Mouse (Mus musculus) kidney, adult 2 months (tissue): ENCODE measurements around the gene Ccdc78. TPM values are rescaled to one million over a fixed set of nuclear protein-coding genes. Genes with fewer than 3 reads are reported as not detected.

ENCODE experiments used
- DNase-seq: peaks from one replicate; pipeline ENCODE4 v3.0.0; 2021
- H3K27ac ChIP-seq: fragments of 200-500 bp; 2 replicates; pipeline ENCODE4 v1.5.1; 2012; ENCODE audit warnings: low read depth, low read length, control low read depth, inconsistent platforms; ENCODE audit not compliant: insufficient read depth
- H3K27me3 ChIP-seq: fragments of 200-500 bp; replicated peaks from 2 replicates; pipeline ENCODE4 v1.6.1; 2012; ENCODE audit warnings: mild to moderate bottlenecking, moderate library complexity, low read length, inconsistent platforms; ENCODE audit not compliant: control insufficient read depth, insufficient read depth
- H3K36me3 ChIP-seq: fragments of 200-500 bp; 2 replicates; pipeline ENCODE4 v1.6.1; 2012; ENCODE audit warnings: mild to moderate bottlenecking, moderate library complexity, low read length, inconsistent platforms; ENCODE audit not compliant: control insufficient read depth, insufficient read depth
- H3K4me1 ChIP-seq: fragments of 200-500 bp; 2 replicates; pipeline ENCODE4 v1.6.1; 2011; ENCODE audit warnings: low read length; ENCODE audit not compliant: control insufficient read depth, insufficient read depth
- H3K4me3 ChIP-seq: fragments of 200-500 bp; 2 replicates; pipeline ENCODE4 v1.5.1; 2011; ENCODE audit warnings: mild to moderate bottlenecking, low read depth, low read length, control low read depth; ENCODE audit not compliant: insufficient read depth
- CTCF ChIP-seq: fragments of 200-500 bp; conservative IDR thresholded peaks from 2 replicates; pipeline ENCODE4 v1.5.1; 2011; ENCODE audit warnings: low read depth, mild to moderate bottlenecking, control low read depth, low read length, moderate library complexity, mixed read lengths; ENCODE audit not compliant: insufficient read depth, insufficient read length
- POLR2A ChIP-seq: fragments of 200-500 bp; IDR thresholded peaks from one replicate; pipeline ENCODE4 v1.6.1; 2011; ENCODE audit warnings: low read depth, low read length, control low read depth
- WGBS: fragments of 180-500 bp; shearing (Covaris S2); methylation state at CpG from one replicate; pipeline ENCODE4 v1.1.7; 2018; 5-methylcytosine and 5-hydroxymethylcytosine counted together
- polyA plus RNA-seq: library from polyadenylated mRNA; depleted of rRNA; stranded (reverse); fragments of >200 nt; gene quantifications from 2 replicates; pipeline ENCODE4 v1.2.3, GENCODE M21; 2012

Ccdc78 gene
- polyA plus RNA-seq, 1 experiment: 0.06 TPM

DNA sequence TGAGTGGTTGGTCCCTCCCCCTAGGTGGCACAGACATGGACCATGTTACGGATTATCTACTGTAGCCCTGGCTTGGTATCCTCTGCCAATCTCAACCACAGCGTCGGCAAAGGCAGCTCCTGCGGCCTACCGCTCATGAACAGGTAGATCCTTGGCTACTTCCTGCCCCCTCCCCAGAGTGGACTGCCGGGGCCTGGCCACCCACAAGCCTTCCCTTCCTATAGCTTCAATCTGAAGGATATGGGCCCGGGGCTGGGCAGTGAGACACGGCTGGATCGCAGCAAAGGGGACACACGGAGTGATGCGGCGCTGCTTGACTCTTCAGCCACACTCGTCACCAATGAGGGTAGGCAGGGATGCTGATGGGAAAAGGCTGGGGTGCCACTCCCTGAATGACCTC, 40.6 kb downstream of the Ccdc78 start:
- 92% methylated on average over 13 of the region's 13 CpGs for WGBS
- Histone ChIP-seq H3K27me3 (no peaks in the 10 kb centered on the region), H3K36me3 (no peaks in the 10 kb centered on the region), H3K4me1 (peaks cover 20% of the 10 kb centered on the region), H3K4me3 (no peak overlapping the region), H3K27ac (no peak overlapping the region)
- no peak for TF ChIP-seq POLR2A
- TF ChIP-seq CTCF: no peak
- DNase-seq: no peak

DNA sequence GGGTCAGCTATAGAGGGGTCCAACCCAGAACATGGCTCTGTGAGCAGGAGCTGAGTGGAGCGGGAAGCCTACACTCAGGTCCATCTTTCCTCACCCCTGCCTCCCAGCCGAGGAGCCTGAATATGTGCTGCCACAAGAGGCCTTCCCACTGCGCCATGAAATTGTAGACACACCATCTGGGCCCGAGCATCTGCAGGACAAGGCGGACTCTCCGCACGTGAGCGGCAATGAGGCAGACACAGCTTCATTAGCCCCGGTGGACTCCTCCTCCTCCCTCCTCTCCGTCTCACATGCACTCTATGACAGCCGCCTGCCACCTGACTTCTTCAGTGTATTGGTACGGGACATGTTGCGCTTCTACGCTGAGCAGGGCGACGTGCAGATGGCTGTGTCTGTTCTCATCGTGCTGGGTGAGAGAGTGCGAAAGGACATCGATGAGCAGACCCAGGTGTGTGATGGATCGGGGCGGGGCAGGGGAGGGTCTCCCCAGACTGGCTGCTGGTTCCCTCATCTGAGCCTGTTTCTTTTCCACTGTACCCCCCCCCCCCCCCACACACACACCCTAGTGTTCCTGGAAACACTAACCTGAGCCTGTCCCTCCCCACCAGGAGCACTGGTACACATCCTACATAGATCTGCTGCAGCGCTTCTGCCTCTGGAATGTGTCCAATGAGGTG, 41.3 kb downstream of the Ccdc78 start:
- H3K4me1 ChIP-seq: peaks cover 20% of the 10 kb centered on the region
- TF ChIP-seq CTCF (no peak), POLR2A (no peak)
- no peak overlapping the region for H3K4me3 ChIP-seq
- H3K27me3 ChIP-seq: no peaks in the 10 kb centered on the region
- H3K36me3 ChIP-seq: no peaks in the 10 kb centered on the region
- no peak for DNase-seq
- no peak overlapping the region for H3K27ac ChIP-seq
- 89% methylated on average over 22 of the region's 22 CpGs for WGBS

DNA sequence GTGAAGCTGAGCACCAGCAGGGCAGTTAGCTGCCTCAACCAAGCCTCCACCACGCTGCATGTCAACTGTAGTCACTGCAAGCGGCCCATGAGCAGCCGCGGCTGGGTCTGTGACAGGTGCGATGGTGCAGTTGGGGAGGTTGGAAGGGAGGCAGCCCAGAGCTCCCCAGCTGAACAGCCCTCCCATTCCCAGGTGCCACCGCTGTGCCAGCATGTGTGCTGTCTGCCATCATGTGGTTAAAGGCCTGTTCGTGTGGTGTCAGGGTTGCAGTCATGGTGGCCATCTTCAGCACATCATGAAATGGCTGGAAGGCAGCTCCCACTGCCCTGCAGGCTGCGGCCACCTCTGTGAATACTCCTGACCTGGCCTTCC, 41.8 kb downstream of the Ccdc78 start:
- H3K27ac ChIP-seq: no peak overlapping the region
- no peak for DNase-seq
- 81% methylated on average over 8 of the region's 8 CpGs for WGBS

DNA sequence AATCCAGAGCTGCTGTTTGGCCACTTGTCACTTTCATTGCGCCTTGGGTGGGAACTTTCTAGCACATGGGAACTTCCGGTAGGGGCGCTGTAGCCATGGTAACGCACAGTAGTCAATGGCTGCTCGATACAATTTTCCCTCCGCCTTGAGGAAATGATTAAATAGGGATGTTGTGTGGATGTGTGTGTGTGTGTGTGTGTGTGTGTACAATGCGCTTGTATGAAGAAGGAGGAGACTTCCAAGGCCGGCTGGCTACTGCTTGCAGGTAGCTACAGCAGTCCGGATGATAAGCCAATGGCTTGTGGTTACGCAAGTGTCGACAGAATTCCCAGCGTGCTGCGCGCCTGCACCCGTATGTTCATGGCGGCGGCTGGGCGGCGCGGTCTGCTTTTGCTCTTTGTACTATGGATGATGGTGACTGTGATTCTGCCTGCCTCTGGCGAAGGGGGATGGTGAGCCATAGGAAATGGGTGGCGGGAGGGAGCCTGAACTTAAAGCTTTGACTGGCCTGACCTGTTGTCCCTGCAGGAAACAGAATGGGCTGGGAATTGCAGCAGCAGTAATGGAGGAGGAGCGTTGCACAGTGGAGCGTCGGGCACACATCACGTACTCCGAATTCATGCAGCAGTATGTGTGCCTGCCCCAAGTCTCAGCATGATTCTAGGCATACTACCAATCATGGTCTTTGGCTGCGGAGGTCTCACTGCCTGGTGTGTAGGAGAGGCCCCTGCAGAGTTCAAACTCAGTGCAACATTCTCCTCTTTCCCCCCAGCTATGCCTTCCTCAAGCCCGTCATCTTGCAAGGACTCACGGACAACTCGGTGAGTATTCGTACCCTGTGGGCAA, 42.6 kb downstream of the Ccdc78 start, which contains the start of gene Jmjd8:
TSS of gene Jmjd8 (plus strand) at position 156 of the 846 bp plus-strand sequence.
- Histone ChIP-seq H3K36me3 (no peaks in the 10 kb centered on the region), H3K4me3 (peak within 1 kb of the TSS; percentile 67), H3K4me1 (peaks cover 18% of the 10 kb centered on the region), H3K27ac (peak within 1 kb of the TSS; percentile 72), H3K27me3 (no peaks in the 10 kb centered on the region)
- TF ChIP-seq CTCF (peak; percentile 51), POLR2A (peak; percentile 69)
- under 1% methylated on average over 32 of the region's 32 CpGs for WGBS
- DNase-seq: peak; percentile 90

More for the DNA sequence above, 41.8 kb downstream of the Ccdc78 start:
- Histone ChIP-seq H3K36me3 (no peaks in the 10 kb centered on the region), H3K4me1 (peaks cover 20% of the 10 kb centered on the region), H3K27me3 (no peaks in the 10 kb centered on the region), H3K4me3 (peak overlapping the region; percentile 67; the same call in 1 of the 2 replicates)
- TF ChIP-seq POLR2A: no peak
- no peak for TF ChIP-seq CTCF

DNA sequence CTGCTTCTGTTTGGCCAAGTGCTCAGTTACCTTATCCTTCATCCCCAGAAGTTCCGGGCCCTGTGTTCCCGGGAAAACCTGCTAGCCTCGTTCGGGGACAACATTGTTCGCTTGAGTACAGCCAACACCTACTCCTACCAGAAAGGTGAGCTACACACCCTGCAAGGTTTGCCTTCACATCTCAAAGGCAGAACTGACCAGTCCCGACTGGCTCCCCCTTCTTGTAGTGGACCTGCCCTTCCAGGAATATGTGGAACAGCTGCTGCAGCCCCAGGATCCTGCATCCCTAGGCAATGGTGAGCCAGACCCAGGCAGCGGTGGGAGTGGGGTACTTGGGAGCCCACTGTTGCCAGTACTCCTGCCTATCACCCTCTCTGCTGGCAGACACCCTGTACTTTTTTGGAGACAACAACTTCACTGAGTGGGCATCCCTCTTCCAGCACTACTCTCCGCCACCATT, 43.2 kb downstream of the Ccdc78 start:
- H3K27ac ChIP-seq: peak overlapping the region; percentile 72; the same call in 1 of the 2 replicates
- no peaks in the 10 kb centered on the region for H3K36me3 ChIP-seq
- peaks cover 13% of the 10 kb centered on the region for H3K4me1 ChIP-seq
- H3K27me3 ChIP-seq: no peaks in the 10 kb centered on the region
- WGBS: 24% methylated on average over 8 of the region's 8 CpGs
- peak; percentile 23 for DNase-seq
- TF ChIP-seq POLR2A (no peak), CTCF (no peak)
- H3K4me3 ChIP-seq: peak overlapping the region; percentile 67

DNA sequence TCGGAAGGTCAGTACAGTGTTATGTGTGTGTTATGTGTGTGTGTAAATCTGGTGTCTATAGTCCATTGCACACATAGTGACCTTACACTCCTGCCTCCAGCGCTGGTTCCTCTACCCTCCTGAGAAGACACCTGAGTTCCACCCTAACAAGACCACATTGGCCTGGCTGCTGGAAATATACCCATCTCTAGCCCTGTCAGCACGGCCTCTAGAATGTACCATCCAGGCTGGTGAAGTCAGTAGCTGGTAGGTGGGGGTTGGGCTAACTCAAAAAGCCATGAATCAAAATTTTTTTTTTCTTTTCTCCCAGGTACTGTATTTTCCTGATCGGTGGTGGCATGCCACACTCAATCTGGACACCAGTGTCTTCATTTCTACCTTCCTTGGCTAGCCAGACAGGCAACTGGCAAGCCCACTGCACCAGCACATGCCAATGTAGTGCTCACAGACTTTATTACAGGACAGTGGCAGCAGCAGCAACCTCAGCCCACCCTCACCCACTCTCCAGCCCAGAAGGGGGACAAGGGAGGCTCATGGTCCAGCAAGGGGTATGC, 43.9 kb downstream of the Ccdc78 start:
- peaks cover 20% of the 10 kb centered on the region for H3K4me1 ChIP-seq
- DNase-seq: peak; percentile 13
- H3K4me3 ChIP-seq: no peak overlapping the region
- H3K36me3 ChIP-seq: no peaks in the 10 kb centered on the region
- TF ChIP-seq POLR2A: no peak
- TF ChIP-seq CTCF: no peak
- no peaks in the 10 kb centered on the region for H3K27me3 ChIP-seq
- H3K27ac ChIP-seq: no peak overlapping the region
- 71% methylated on average over 4 of the region's 4 CpGs for WGBS

DNA sequence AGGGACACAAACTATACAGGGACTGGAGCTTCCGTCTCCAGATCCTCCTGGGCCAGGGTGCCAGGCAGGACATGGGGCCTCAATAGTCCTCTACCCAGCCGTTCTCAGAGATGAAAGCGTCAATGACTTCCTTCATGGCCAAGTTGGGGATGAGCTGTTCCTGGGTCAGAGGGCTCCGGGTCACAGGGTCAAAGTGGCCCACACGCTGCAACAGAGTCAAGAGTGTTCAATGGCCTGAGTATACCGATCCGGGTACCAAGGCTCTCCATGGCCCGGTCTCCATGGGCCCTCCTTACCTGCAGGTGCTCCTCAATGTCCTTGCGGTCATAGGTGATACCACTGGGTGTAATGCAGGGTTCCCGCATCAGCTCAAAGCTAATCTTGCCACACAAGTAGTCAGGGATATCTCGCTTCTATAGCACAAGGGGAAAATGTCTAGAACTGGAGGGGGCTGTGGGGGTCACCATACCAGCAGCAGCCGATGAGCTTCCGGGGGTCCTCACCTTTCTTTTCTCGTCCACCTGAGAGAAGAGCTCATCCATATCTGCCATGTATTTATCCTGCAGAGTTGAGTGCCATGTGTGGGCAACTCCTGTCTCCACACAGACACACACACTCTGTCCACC, 44.5 kb downstream of the Ccdc78 start:
- TF ChIP-seq CTCF: no peak
- no peak for TF ChIP-seq POLR2A
- Histone ChIP-seq H3K4me1 (peaks cover 26% of the 10 kb centered on the region), H3K36me3 (no peaks in the 10 kb centered on the region), H3K27ac (no peak overlapping the region), H3K4me3 (no peak overlapping the region), H3K27me3 (no peaks in the 10 kb centered on the region)
- 81% methylated on average over 14 of the region's 14 CpGs for WGBS
- peak; percentile 6 for DNase-seq
